Mouse (Mus musculus) MEL (cell line): ENCODE results near the gene Spryd7. TPM values are rescaled to one million over a fixed set of nuclear protein-coding genes. Genes with fewer than 3 reads are reported as not detected.
A peak's percentile ranks its signal among the peaks of the same experiment; 100 is the strongest.

ENCODE experiments used
- DNase-seq: peaks from one replicate; pipeline ENCODE4 v3.0.0; 2011; ENCODE audit warnings: low read depth, low spot score
- H3K27ac ChIP-seq: 2 replicates; pipeline ENCODE4 v1.5.1; 2012; ENCODE audit warnings: low read depth, mild to moderate bottlenecking, control low read depth, low read length, moderate library complexity; ENCODE audit not compliant: control insufficient read depth
- H3K27me3 ChIP-seq, 2 experiments: fragments of 150-350 bp in 1 of 2; sonication (generic) in 1 of 2; 2 replicates each; pipeline ENCODE4 v1.6.1; 2012; ENCODE audit warnings: low read length in 2 of 2, mild to moderate bottlenecking in 2 of 2, improper control_type of control experiment in 1 of 2, moderate library complexity in 1 of 2; ENCODE audit not compliant: insufficient read depth in 2 of 2, control insufficient read depth in 1 of 2
- H3K36me3 ChIP-seq, 2 experiments: 2 replicates each; pipeline ENCODE4 v1.6.1; 2012 to 2014; ENCODE audit warnings: low read length in 2 of 2, improper control_type of control experiment in 1 of 2, inconsistent platforms in 1 of 2, mild to moderate bottlenecking in 1 of 2; ENCODE audit not compliant: insufficient read depth in 2 of 2, control insufficient read depth in 1 of 2
- H3K4me1 ChIP-seq, 2 experiments: fragments of 150-350 bp in 1 of 2; sonication (generic) in 1 of 2; 2 replicates each; pipeline ENCODE4 v1.6.1; 2012; ENCODE audit warnings: low read length in 2 of 2, improper control_type of control experiment in 1 of 2, mild to moderate bottlenecking in 1 of 2; ENCODE audit not compliant: insufficient read depth in 2 of 2, control insufficient read depth in 1 of 2
- H3K4me3 ChIP-seq, 2 experiments: fragments of 150-350 bp in 1 of 2; sonication (generic) in 1 of 2; 2 replicates each; pipeline ENCODE4 v1.5.1; 2012; ENCODE audit warnings: low read depth in 2 of 2, low read length in 2 of 2, mild to moderate bottlenecking in 2 of 2, moderate library complexity in 2 of 2, control low read depth in 1 of 2, improper control_type of control experiment in 1 of 2; ENCODE audit not compliant: control insufficient read depth in 1 of 2, insufficient read depth in 1 of 2
- H3K79me2 ChIP-seq: 2 replicates; pipeline ENCODE4 v1.6.1; 2012; ENCODE audit warnings: mild to moderate bottlenecking, low read length, moderate library complexity; ENCODE audit not compliant: control insufficient read depth, poor library complexity, insufficient read depth
- H3K9ac ChIP-seq: 2 replicates; pipeline ENCODE4 v1.6.1; 2012; ENCODE audit warnings: low read depth, mild to moderate bottlenecking, control low read depth, low read length, moderate library complexity; ENCODE audit not compliant: control insufficient read depth, poor library complexity, severe bottlenecking
- H3K9me3 ChIP-seq: fragments of 150-350 bp; sonication (generic); replicated peaks from 2 replicates; pipeline ENCODE4 v1.6.1; 2012; ENCODE audit warnings: mild to moderate bottlenecking, low read length, improper control_type of control experiment, moderate library complexity; ENCODE audit not compliant: insufficient read depth
- ETS1 ChIP-seq: IDR thresholded peaks from 2 replicates; pipeline ENCODE4 v1.6.1; 2012; ENCODE audit warnings: low read depth, mild to moderate bottlenecking, inconsistent platforms, low read length, improper control_type of control experiment, moderate library complexity
- HCFC1 ChIP-seq: IDR thresholded peaks from 2 replicates; pipeline ENCODE4 v1.6.1; 2012; ENCODE audit warnings: low read depth, mild to moderate bottlenecking, inconsistent platforms, low read length, improper control_type of control experiment, moderate library complexity
- MEF2A ChIP-seq: IDR thresholded peaks from 2 replicates; pipeline ENCODE4 v1.6.1; 2014; ENCODE audit warnings: low read depth, mild to moderate bottlenecking, inconsistent platforms, low read length, improper control_type of control experiment; ENCODE audit not compliant: poor library complexity, insufficient replicate concordance, severe bottlenecking; ENCODE audit errors: extremely low read depth
- MYB ChIP-seq: IDR thresholded peaks from 2 replicates; pipeline ENCODE4 v1.6.1; 2011; ENCODE audit warnings: mild to moderate bottlenecking, low read depth, low read length, improper control_type of control experiment
- MYC ChIP-seq: IDR thresholded peaks from 2 replicates; pipeline ENCODE4 v1.6.1; 2011; ENCODE audit warnings: low read depth, mild to moderate bottlenecking, low read length, improper control_type of control experiment, moderate library complexity
- NRF1 ChIP-seq: IDR thresholded peaks from 2 replicates; pipeline ENCODE4 v1.6.1; 2014; ENCODE audit warnings: low read depth, mild to moderate bottlenecking, inconsistent platforms, low read length, improper control_type of control experiment, moderate library complexity; ENCODE audit not compliant: poor library complexity, insufficient read depth, severe bottlenecking
- TBP ChIP-seq: IDR thresholded peaks from 2 replicates; pipeline ENCODE4 v1.8.0; 2011; ENCODE audit warnings: low read depth, low read length, improper control_type of control experiment
- UBTF ChIP-seq: IDR thresholded peaks from 2 replicates; pipeline ENCODE4 v1.6.1; 2012; ENCODE audit warnings: low read depth, mild to moderate bottlenecking, inconsistent platforms, low read length, improper control_type of control experiment, moderate library complexity, borderline replicate concordance; ENCODE audit not compliant: insufficient read depth
- ZKSCAN1 ChIP-seq: IDR thresholded peaks from 2 replicates; pipeline ENCODE4 v1.6.1; 2012; ENCODE audit warnings: low read depth, mild to moderate bottlenecking, inconsistent platforms, low read length, improper control_type of control experiment, moderate library complexity
- ZNF384 ChIP-seq: IDR thresholded peaks from 2 replicates; pipeline ENCODE4 v1.6.1; 2012; ENCODE audit warnings: low read depth, mild to moderate bottlenecking, inconsistent platforms, low read length, improper control_type of control experiment
- polyA plus RNA-seq, 2 experiments: library from polyadenylated mRNA; stranded (reverse) in 1 of 2; unstranded in 1 of 2; fragments of >175 nt in 1 of 2; fragments of >200 nt in 1 of 2; gene quantifications; 2 replicates each; pipeline versions ENCODE4 v1.2.1 to v1.2.4; 2012; ENCODE audit warnings: low replicate concordance in 2 of 2, low read depth in 1 of 2; ENCODE audit not compliant: insufficient read length in 2 of 2, insufficient read depth in 1 of 2, missing spikeins in 1 of 2
- total RNA-seq: library from RNA; depleted of rRNA; stranded (reverse); fragments of 300-350 nt; gene quantifications from 2 replicates; pipeline ENCODE4 v1.2.3, GENCODE M21; 2012

Spryd7 gene
- total and polyA plus RNA-seq, 3 experiments = 14.3 to 16.4 TPM; not detected in 1

DNA sequence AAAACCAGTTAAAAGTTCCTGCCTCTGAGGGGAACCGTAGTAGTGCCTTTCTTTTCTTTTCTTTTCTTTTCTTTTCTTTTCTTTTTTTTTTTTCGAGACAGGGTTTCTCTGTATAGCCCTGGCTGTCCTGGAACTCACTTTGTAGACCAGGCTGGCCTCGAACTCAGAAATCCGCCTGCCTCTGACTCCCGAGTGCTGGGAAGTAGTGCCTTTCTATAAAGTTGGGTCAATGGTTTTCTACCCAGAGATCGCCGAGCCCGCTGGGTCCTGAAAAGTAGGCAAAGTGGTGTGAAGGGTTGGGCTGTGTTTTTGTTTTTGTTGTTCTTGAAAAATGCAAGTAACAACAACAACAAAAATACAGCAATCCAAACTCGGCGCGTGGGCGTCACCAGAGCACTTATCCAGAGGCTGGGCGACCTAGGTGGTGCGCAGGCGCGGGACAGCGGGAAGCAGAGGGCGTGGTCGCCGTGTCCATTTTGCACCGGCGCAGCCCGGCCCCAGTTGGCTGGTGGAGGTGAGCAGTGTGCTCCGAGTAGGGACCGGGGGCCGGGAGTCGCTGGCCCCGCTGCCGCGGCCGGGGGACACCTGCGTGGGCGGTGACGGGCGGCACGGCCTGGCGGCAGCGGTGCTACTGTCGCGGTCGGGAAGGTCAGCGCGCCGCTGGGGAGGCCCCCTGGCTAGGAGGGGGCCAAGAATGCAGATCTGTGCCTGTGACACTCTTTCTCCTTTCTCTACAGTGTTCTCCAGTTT is 42.5 kb upstream of the Spryd7 start (continued):
- TF ChIP-seq NRF1 = peak; percentile 95
- no peak for TF ChIP-seq MEF2A

- peak; percentile 29 for DNase-seq
- H3K27me3 ChIP-seq = no peaks in the 10 kb centered on the region
- peak within 1 kb of the TSS; percentile 96 for H3K9ac ChIP-seq
- H3K36me3 ChIP-seq = peaks cover 0 to 8% of the 10 kb centered on the region in 2 experiments; a peak in 2 of 4 replicates
- H3K4me1 ChIP-seq = peaks cover 0 to 10% of the 10 kb centered on the region in 2 experiments; a peak in 3 of 4 replicates
- peaks cover 1% of the 10 kb centered on the region; the same call in 1 of the 2 replicates for H3K79me2 ChIP-seq
- peak within 1 kb of the TSS; percentile 95 to 96 for H3K4me3 ChIP-seq
- H3K27ac ChIP-seq = no peak within 1 kb of the TSS; the same call in 1 of the 2 replicates
- TF ChIP-seq ZNF384 = no peak
- no peak for TF ChIP-seq MYC
- no peaks in the 10 kb centered on the region for H3K9me3 ChIP-seq
These were observed 41.3 kb upstream of the Spryd7 start, which contains the start of gene Trim13 for GRCm38 (mm10) chr14:61597968-61598367. TSS of gene Trim13 (plus strand) at chr14:61598247.

DNA sequence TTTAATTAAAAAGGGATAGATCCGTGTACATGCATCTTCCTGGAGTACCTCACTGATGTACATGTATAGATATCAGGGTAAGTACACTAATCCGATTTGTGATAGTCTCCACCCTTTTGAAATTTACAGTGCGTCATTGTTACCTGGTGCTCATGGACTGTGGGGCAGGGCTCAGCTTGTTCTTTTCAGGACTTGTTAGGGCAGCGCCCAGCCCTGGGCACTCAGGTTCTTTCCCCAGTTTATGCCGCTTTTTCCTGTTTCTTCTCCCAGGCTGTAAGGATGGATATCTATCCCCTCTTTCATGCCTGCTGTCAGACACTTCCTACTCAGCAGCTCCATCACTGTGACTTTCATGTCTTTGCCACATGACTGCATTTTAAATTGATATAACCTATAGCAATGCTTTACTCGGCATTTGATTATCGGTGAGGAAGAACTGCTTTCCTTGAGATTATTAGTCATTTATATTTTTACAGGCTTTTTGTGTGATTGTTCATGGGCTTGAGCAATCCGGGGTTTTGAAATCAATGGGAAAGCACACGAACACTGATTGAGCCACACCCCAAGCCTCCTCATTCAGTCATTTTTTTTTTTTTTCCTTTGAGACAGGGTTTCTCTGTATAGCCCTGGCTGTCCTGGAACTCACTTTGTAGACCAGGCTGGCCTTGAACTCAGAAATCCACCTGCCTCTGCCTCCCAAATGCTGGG is 40.2 kb upstream of the Spryd7 start:
- DNase-seq = no peak
- peaks cover 0 to 8% of the 10 kb centered on the region in 2 experiments; a peak in 2 of 4 replicates for H3K36me3 ChIP-seq
- H3K4me3 ChIP-seq = no peak overlapping the region
- no peaks in the 10 kb centered on the region for H3K27me3 ChIP-seq
- H3K27ac ChIP-seq = no peak overlapping the region
- peaks cover 0 to 10% of the 10 kb centered on the region in 2 experiments; a peak in 3 of 4 replicates for H3K4me1 ChIP-seq
- no peak overlapping the region for H3K9ac ChIP-seq
- H3K9me3 ChIP-seq = no peaks in the 10 kb centered on the region
- TF ChIP-seq HCFC1 (no peak), ETS1 (no peak), ZNF384 (no peak), MYB (no peak), UBTF (no peak), ZKSCAN1 (no peak), TBP (no peak)
- H3K79me2 ChIP-seq = peaks cover 1% of the 10 kb centered on the region; the same call in 1 of the 2 replicates
